Mouse (Mus musculus) intestine, embryonic 15.5 days (tissue): ENCODE results near the gene Slamf9. TPM values are rescaled to one million over a fixed set of nuclear protein-coding genes. Genes with fewer than 3 reads are reported as not detected.

ENCODE experiments used
- ATAC-seq: fragments of 200-750 bp; cut with Nextera tagmentation; 2 replicates; pipeline ENCODE4 v1.8.0; 2017; ENCODE audit warnings: moderate TSS enrichment, moderate library complexity
- H3K27ac ChIP-seq: fragments of 300-500 bp; sonication (generic); 2 replicates; pipeline ENCODE4 v1.5.1; 2015; ENCODE audit warnings: mild to moderate bottlenecking, inconsistent platforms
- H3K27me3 ChIP-seq: fragments of 300-500 bp; sonication (generic); replicated peaks from 2 replicates; pipeline ENCODE4 v1.6.1; 2015; ENCODE audit warnings: inconsistent platforms
- H3K36me3 ChIP-seq: fragments of 300-500 bp; sonication (generic); 2 replicates; pipeline ENCODE4 v1.6.1; 2015; ENCODE audit warnings: inconsistent platforms
- H3K4me1 ChIP-seq: fragments of 300-500 bp; sonication (generic); replicated peaks from 2 replicates; pipeline ENCODE4 v1.6.1; 2015; ENCODE audit warnings: inconsistent platforms
- H3K4me2 ChIP-seq: fragments of 300-500 bp; sonication (generic); replicated peaks from 2 replicates; pipeline ENCODE4 v1.6.1; 2015; ENCODE audit warnings: mild to moderate bottlenecking, inconsistent platforms
- H3K4me3 ChIP-seq: fragments of 300-500 bp; sonication (generic); replicated peaks from 2 replicates; pipeline ENCODE4 v1.5.1; 2015; ENCODE audit warnings: inconsistent platforms
- H3K9ac ChIP-seq: fragments of 300-500 bp; sonication (generic); 2 replicates; pipeline ENCODE4 v1.6.1; 2015; ENCODE audit warnings: inconsistent platforms
- H3K9me3 ChIP-seq: fragments of 300-500 bp; sonication (generic); 2 replicates; pipeline ENCODE4 v1.6.1; 2016; ENCODE audit warnings: inconsistent platforms
- WGBS: fragments of 180-500 bp; shearing (Covaris S2); methylation state at CpG from one replicate; pipeline ENCODE4 v1.1.7; 2015; 5-methylcytosine and 5-hydroxymethylcytosine counted together
- polyA plus RNA-seq: library from polyadenylated mRNA; unstranded; fragments of >200 nt; fragmentation: Nextera tagmentation; extraction: Ambion mirVana; gene quantifications from 2 replicates; pipeline ENCODE4 v1.2.1, GENCODE M21; 2015

The Slamf9 gene
- polyA plus RNA-seq, 1 experiment from 2014 or later, result 2.2 TPM

GRCm38 (mm10) chr1:172525027-172525764, 50.0 kb downstream of the Slamf9 start:
- H3K4me2 ChIP-seq, result peak overlapping the region; percentile 38; the same call in 1 of the 2 replicates
- no peak; the same call in 1 of the 2 replicates for ATAC-seq
- H3K36me3 ChIP-seq, result no peaks in the 10 kb centered on the region
- H3K27me3 ChIP-seq, result no peaks in the 10 kb centered on the region
- H3K9me3 ChIP-seq, result no peaks in the 10 kb centered on the region
- H3K9ac ChIP-seq, result no peak overlapping the region
- peak overlapping the region; percentile 6; the same call in 1 of the 2 replicates for H3K27ac ChIP-seq
- H3K4me1 ChIP-seq, result peaks cover 18% of the 10 kb centered on the region; the same call in 1 of the 2 replicates
- no peak overlapping the region for H3K4me3 ChIP-seq
- 39% methylated on average over 15 of the region's 15 CpGs for WGBS

GRCm38 (mm10) chr1:172525971-172526370, 50.8 kb downstream of the Slamf9 start:
- no peak for ATAC-seq

GRCm38 (mm10) chr1:172526380-172527081, 51.4 kb downstream of the Slamf9 start:
- Histone ChIP-seq H3K4me1 (peaks cover 17% of the 10 kb centered on the region; the same call in 1 of the 2 replicates), H3K9me3 (no peaks in the 10 kb centered on the region), H3K27me3 (no peaks in the 10 kb centered on the region), H3K4me3 (no peak overlapping the region), H3K4me2 (no peak overlapping the region), H3K36me3 (no peaks in the 10 kb centered on the region), H3K27ac (no peak overlapping the region), H3K9ac (no peak overlapping the region)
- ATAC-seq, result no peak
- WGBS, result 67% methylated on average over 23 of the region's 23 CpGs

More at GRCm38 (mm10) chr1:172525971-172526370, 50.8 kb downstream of the Slamf9 start:
- Histone ChIP-seq H3K27ac (no peak overlapping the region), H3K4me1 (peaks cover 19% of the 10 kb centered on the region; the same call in 1 of the 2 replicates), H3K9me3 (no peaks in the 10 kb centered on the region), H3K4me3 (no peak overlapping the region), H3K9ac (no peak overlapping the region), H3K27me3 (no peaks in the 10 kb centered on the region), H3K36me3 (no peaks in the 10 kb centered on the region), H3K4me2 (0 out of 2 replicates have a peak overlapping the region, but pooled peaks have one; percentile 38)
- 67% methylated on average over 7 of the region's 7 CpGs for WGBS

GRCm38 (mm10) chr1:172527431-172527830, 52.3 kb downstream of the Slamf9 start:
- Histone ChIP-seq H3K36me3 (no peaks in the 10 kb centered on the region), H3K4me2 (no peak overlapping the region), H3K9ac (no peak overlapping the region), H3K27ac (no peak overlapping the region), H3K27me3 (no peaks in the 10 kb centered on the region), H3K4me3 (no peak overlapping the region), H3K9me3 (no peaks in the 10 kb centered on the region), H3K4me1 (peaks cover 23% of the 10 kb centered on the region)
- no peak for ATAC-seq
- 93% methylated on average over 10 of the region's 10 CpGs for WGBS

Other genes with a start within 250 kb of the Slamf9 start
- not detected in 2 replicates for gene Atp1a4, start 216.9 kb upstream of the Slamf9 start, polyA plus RNA-seq
- 46.1 and 53.3 TPM in 2 replicates for gene Igsf8, start 213.7 kb upstream of the Slamf9 start, polyA plus RNA-seq
- 3.3 TPM in 2 replicates for gene Atp1a2, start 177.3 kb upstream of the Slamf9 start, polyA plus RNA-seq
- gene Kcnj9, start 146.0 kb upstream of the Slamf9 start, polyA plus RNA-seq, result 0.08 TPM in 1 of 2 replicates, not detected in the other
- gene Kcnj10, start 134.1 kb upstream of the Slamf9 start, polyA plus RNA-seq, result 0.08 TPM in 2 replicates
- 6.3 and 6.4 TPM in 2 replicates for gene Pigm, start 98.8 kb upstream of the Slamf9 start, polyA plus RNA-seq
- gene Igsf9, start 6.4 kb downstream of the Slamf9 start, polyA plus RNA-seq, result 68.7 and 77.8 TPM in 2 replicates
- 388 and 395 TPM in 2 replicates for gene Tagln2, start 24.7 kb downstream of the Slamf9 start, polyA plus RNA-seq
- 1.1 and 1.2 TPM in 2 replicates for gene Cfap45, start 45.4 kb downstream of the Slamf9 start, polyA plus RNA-seq
- gene Vsig8, start 80.6 kb downstream of the Slamf9 start, polyA plus RNA-seq, result 0.28 and 0.43 TPM in 2 replicates
- gene Slamf8, start 115.2 kb downstream of the Slamf9 start, polyA plus RNA-seq, result 0.33 and 0.37 TPM in 2 replicates
- not detected in 2 replicates for gene Fcrl6, start 127.2 kb downstream of the Slamf9 start, polyA plus RNA-seq
- 11.3 and 12.8 TPM in 2 replicates for gene Dusp23, start 157.6 kb downstream of the Slamf9 start, polyA plus RNA-seq
- gene Crp, start 222.7 kb downstream of the Slamf9 start, polyA plus RNA-seq, result 1.5 and 1.6 TPM in 2 replicates